Mouse (Mus musculus) bone marrow macrophage, adult 2 months (primary cell): ENCODE measurements around the gene Cirbp.

ENCODE experiments used
- CTCF ChIP-seq: IDR thresholded peaks from 2 replicates; pipeline ENCODE4 v1.5.1; 2012; ENCODE audit warnings: low read depth, mild to moderate bottlenecking, low read length, moderate library complexity
- POLR2A ChIP-seq: IDR thresholded peaks from 2 replicates; pipeline ENCODE4 v1.6.1; 2012; ENCODE audit warnings: mild to moderate bottlenecking, low read depth, low read length, borderline replicate concordance

DNA sequence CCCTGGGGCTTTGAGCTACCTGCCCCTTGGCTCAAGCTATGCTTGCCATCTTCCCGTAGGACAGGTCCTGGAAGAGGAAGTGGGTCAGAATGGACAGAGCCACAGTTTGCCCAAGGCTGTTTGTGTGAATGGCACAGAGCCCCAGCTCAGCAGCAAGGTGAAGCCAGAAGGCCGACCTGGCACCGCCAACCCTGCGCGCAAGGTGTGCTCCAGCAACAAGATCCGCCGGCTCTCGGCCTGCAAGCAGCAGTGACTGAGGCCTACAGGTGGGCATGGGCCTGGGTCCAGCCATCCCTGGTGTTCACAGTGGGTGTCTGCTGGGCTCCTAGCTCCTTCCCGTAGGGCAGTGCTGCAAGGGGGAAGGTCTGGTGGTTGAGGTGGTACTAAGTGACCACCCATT is 35.9 kb upstream of the Cirbp start:
- TF ChIP-seq POLR2A (no peak), CTCF (no peak)
